Mouse (Mus musculus) embryonic facial prominence, embryonic 13.5 days (tissue): ENCODE measurements around the gene Kcnd1. TPM values are rescaled to one million over a fixed set of nuclear protein-coding genes. Genes with fewer than 3 reads are reported as not detected.
A peak's percentile ranks its signal among the peaks of the same experiment; 100 is the strongest.

ENCODE experiments used
- microRNA counts: library from miRNA; unstranded; fragments of <30 nt; microRNA quantifications from one replicate; lab custom pipeline; 2016
- microRNA-seq: library from miRNA; unstranded; fragments of <30 nt; microRNA quantifications from one replicate; pipeline ENCODE4, GENCODE M21; 2016
- polyA plus RNA-seq: library from polyadenylated mRNA; unstranded; fragments of >200 nt; fragmentation: Nextera tagmentation; extraction: Ambion mirVana; gene quantifications from 2 replicates; pipeline ENCODE4 v1.2.1, GENCODE M21; 2015

Kcnd1 gene
- polyA plus RNA-seq, 1 experiment from 2014 or later = 2.3 TPM

MicroRNAs encoded within 50 kb of the gene (microRNA counts, 519-probe panel; counts per million panel counts)
- 236 counts per million, percentile 44 among the panel's probes with 10 or more counts for microRNA mmu-miR-1198 (lab: Ali Mortazavi, UCI)

Small RNA genes lying within 50 kb of the gene (microRNA-seq; reads per million reads assigned to microRNA genes)
- 29.6 reads per million, percentile 39 among the genes with 10 or more reads in this experiment for gene Mir1198

Other genes with a start within 250 kb of the Kcnd1 start
- 0.14 TPM in 1 of 2 replicates, not detected in the other for gene Foxp3, start 248.6 kb upstream of the Kcnd1 start, polyA plus RNA-seq
- gene Ppp1r3f, start 248.0 kb upstream of the Kcnd1 start, polyA plus RNA-seq = 1.6 and 2.5 TPM in 2 replicates
- gene Ccdc22, start 216.8 kb upstream of the Kcnd1 start, polyA plus RNA-seq = 26.9 and 30.4 TPM in 2 replicates
- gene Cacna1f, start 215.2 kb upstream of the Kcnd1 start, polyA plus RNA-seq = not detected in 2 replicates
- gene Syp, start 183.8 kb upstream of the Kcnd1 start, polyA plus RNA-seq = 2.1 and 3.3 TPM in 2 replicates
- gene Prickle3, start 165.0 kb upstream of the Kcnd1 start, polyA plus RNA-seq = 9.9 and 11.8 TPM in 2 replicates
- gene Plp2, start 150.9 kb upstream of the Kcnd1 start, polyA plus RNA-seq = 100 and 115 TPM in 2 replicates
- 0.66 TPM in 1 of 2 replicates, not detected in the other for gene Magix, start 141.0 kb upstream of the Kcnd1 start, polyA plus RNA-seq
- gene Gpkow, start 125.2 kb upstream of the Kcnd1 start, polyA plus RNA-seq = 37.2 and 40.6 TPM in 2 replicates
- 37.7 and 40.1 TPM in 2 replicates for gene Wdr45, start 108.0 kb upstream of the Kcnd1 start, polyA plus RNA-seq
- gene Gm45208, start 100.0 kb upstream of the Kcnd1 start, polyA plus RNA-seq = not detected in 2 replicates
- 73.1 and 75.9 TPM in 2 replicates for gene Praf2, start 93.8 kb upstream of the Kcnd1 start, polyA plus RNA-seq
- gene Ccdc120, start 71.4 kb upstream of the Kcnd1 start, polyA plus RNA-seq = 17.7 and 22.4 TPM in 2 replicates
- gene Tfe3, start 59.7 kb upstream of the Kcnd1 start, polyA plus RNA-seq = 28.5 and 28.7 TPM in 2 replicates
- 49.8 and 50.1 TPM in 2 replicates for gene Gripap1, start 32.5 kb upstream of the Kcnd1 start, polyA plus RNA-seq
- gene Otud5, start 19.1 kb downstream of the Kcnd1 start, polyA plus RNA-seq = 47.9 and 51.4 TPM in 2 replicates
- 4.4 and 5.9 TPM in 2 replicates for gene Pim2, start 56.0 kb downstream of the Kcnd1 start, polyA plus RNA-seq
- 37.3 and 44.0 TPM in 2 replicates for gene Slc35a2, start 61.7 kb downstream of the Kcnd1 start, polyA plus RNA-seq
- gene Pqbp1, start 77.0 kb downstream of the Kcnd1 start, polyA plus RNA-seq = 155 and 156 TPM in 2 replicates
- gene Timm17b, start 77.1 kb downstream of the Kcnd1 start, polyA plus RNA-seq = 150 and 173 TPM in 2 replicates
- not detected in 2 replicates for gene Gm10491, start 85.5 kb downstream of the Kcnd1 start, polyA plus RNA-seq
- gene Gm10490, start 87.3 kb downstream of the Kcnd1 start, polyA plus RNA-seq = not detected in 2 replicates
- gene Pcsk1n, start 97.5 kb downstream of the Kcnd1 start, polyA plus RNA-seq = 2.0 and 3.1 TPM in 2 replicates
- gene Eras, start 106.3 kb downstream of the Kcnd1 start, polyA plus RNA-seq = not detected in 2 replicates
- 41.8 TPM in 2 replicates for gene Hdac6, start 125.6 kb downstream of the Kcnd1 start, polyA plus RNA-seq
- 1.6 and 2.0 TPM in 2 replicates for gene Gata1, start 155.8 kb downstream of the Kcnd1 start, polyA plus RNA-seq
- not detected in 2 replicates for gene Glod5, start 196.2 kb downstream of the Kcnd1 start, polyA plus RNA-seq